Mouse (Mus musculus) hindbrain, embryonic 12.5 days (tissue): Measurements from ENCODE around the gene Xpo5. TPM values are rescaled to one million over a fixed set of nuclear protein-coding genes. Genes with fewer than 3 reads are reported as not detected.
A peak's percentile ranks its signal among the peaks of the same experiment; 100 is the strongest.

Experiments used
- ATAC-seq: fragments of 200-750 bp; cut with Nextera tagmentation; 2 replicates; pipeline ENCODE4 v1.8.0; 2017; ENCODE audit warnings: moderate TSS enrichment; ENCODE audit not compliant: low FRiP score
- H3K27ac ChIP-seq: fragments of 300-500 bp; sonication (generic); 2 replicates; pipeline ENCODE4 v1.5.1; 2016; ENCODE audit warnings: mild to moderate bottlenecking
- H3K27me3 ChIP-seq: fragments of 300-500 bp; sonication (generic); 2 replicates; pipeline ENCODE4 v1.6.1; 2016; ENCODE audit warnings: mild to moderate bottlenecking
- H3K36me3 ChIP-seq: fragments of 300-500 bp; sonication (generic); 2 replicates; pipeline ENCODE4 v1.6.1; 2016; ENCODE audit warnings: mild to moderate bottlenecking
- H3K4me1 ChIP-seq: fragments of 300-500 bp; sonication (generic); 2 replicates; pipeline ENCODE4 v1.6.1; 2016
- H3K4me2 ChIP-seq: fragments of 300-500 bp; sonication (generic); replicated peaks from 2 replicates; pipeline ENCODE4 v1.6.1; 2016; ENCODE audit warnings: mild to moderate bottlenecking
- H3K4me3 ChIP-seq: fragments of 300-500 bp; sonication (generic); 2 replicates; pipeline ENCODE4 v1.5.1; 2016; ENCODE audit warnings: mild to moderate bottlenecking
- H3K9ac ChIP-seq: fragments of 300-500 bp; sonication (generic); 2 replicates; pipeline ENCODE4 v1.6.1; 2016; ENCODE audit warnings: mild to moderate bottlenecking, moderate library complexity
- H3K9me3 ChIP-seq: fragments of 300-500 bp; sonication (generic); replicated peaks from 2 replicates; pipeline ENCODE4 v1.6.1; 2016; ENCODE audit warnings: mild to moderate bottlenecking
- whole genome bisulfite sequencing: fragments of 180-500 bp; shearing (Covaris S2); methylation state at CpG from one replicate; pipeline ENCODE4 v1.1.7; 2016; 5-methylcytosine and 5-hydroxymethylcytosine counted together
- polyA plus RNA-seq: library from polyadenylated mRNA; unstranded; fragments of >200 nt; fragmentation: Nextera tagmentation; extraction: Ambion mirVana; gene quantifications from 2 replicates; pipeline ENCODE4 v1.2.1, GENCODE M21; 2016

The Xpo5 gene
- polyA plus RNA-seq, 1 experiment from 2014 or later = 58.3 TPM

DNA sequence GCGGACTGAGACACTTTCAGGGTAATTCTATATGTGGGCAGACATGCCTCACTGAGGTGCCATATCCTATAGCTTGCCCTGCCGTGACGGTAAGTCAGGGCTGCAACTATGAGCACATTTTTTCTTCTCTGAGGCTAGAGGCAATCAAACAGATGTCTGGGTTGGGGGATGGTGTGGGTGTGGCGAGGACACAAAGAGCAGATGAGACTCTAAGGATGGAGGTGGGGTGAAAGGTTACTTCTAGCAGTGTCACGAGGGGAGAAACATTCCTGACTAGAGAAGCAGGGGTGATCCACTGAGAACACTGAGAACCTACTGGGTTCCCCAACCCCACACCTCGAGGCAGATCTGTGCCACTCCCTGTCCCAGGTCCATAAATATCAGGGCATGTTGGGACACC is 64.4 kb downstream of the Xpo5 start:
- 62% methylated on average over 6 of the region's 6 CpGs for WGBS
- no peak for ATAC-seq
- H3K36me3 ChIP-seq = peaks cover 77% of the 10 kb centered on the region

DNA sequence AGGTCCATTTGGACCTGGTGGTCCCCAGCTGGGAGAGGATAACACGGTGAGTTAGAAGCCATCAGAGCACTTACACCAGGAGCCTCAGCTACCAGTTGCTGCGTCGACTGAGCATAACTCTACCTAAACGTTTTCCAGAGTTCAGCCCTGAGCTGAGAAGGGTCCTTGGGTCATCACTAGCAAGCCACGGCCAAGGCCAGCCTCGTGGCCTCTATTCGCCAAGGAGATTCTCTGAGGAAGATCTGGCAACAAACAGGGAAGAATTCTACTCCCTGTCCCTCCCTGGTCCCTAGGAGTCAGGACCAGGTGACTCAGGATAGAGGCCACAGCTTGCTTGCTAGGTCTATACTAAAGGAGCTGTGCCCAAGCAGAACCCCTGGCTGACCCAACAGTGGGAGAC is 64.9 kb downstream of the Xpo5 start:
- no peak overlapping the region for H3K4me3 ChIP-seq
- H3K9ac ChIP-seq = no peak overlapping the region
- H3K4me1 ChIP-seq = no peaks in the 10 kb centered on the region; the same call in 1 of the 2 replicates
- no peaks in the 10 kb centered on the region for H3K9me3 ChIP-seq
- H3K36me3 ChIP-seq = peaks cover 72% of the 10 kb centered on the region
- no peak overlapping the region for H3K27ac ChIP-seq
- no peak for ATAC-seq
- no peaks in the 10 kb centered on the region for H3K27me3 ChIP-seq
- WGBS = 89% methylated on average over 7 of the region's 7 CpGs
- no peak overlapping the region for H3K4me2 ChIP-seq

More for the DNA sequence above, 64.4 kb downstream of the Xpo5 start:
- Histone ChIP-seq H3K9ac (no peak overlapping the region), H3K4me2 (no peak overlapping the region), H3K27ac (no peak overlapping the region), H3K4me3 (no peak overlapping the region), H3K9me3 (no peaks in the 10 kb centered on the region), H3K4me1 (no peaks in the 10 kb centered on the region; the same call in 1 of the 2 replicates), H3K27me3 (no peaks in the 10 kb centered on the region)

DNA sequence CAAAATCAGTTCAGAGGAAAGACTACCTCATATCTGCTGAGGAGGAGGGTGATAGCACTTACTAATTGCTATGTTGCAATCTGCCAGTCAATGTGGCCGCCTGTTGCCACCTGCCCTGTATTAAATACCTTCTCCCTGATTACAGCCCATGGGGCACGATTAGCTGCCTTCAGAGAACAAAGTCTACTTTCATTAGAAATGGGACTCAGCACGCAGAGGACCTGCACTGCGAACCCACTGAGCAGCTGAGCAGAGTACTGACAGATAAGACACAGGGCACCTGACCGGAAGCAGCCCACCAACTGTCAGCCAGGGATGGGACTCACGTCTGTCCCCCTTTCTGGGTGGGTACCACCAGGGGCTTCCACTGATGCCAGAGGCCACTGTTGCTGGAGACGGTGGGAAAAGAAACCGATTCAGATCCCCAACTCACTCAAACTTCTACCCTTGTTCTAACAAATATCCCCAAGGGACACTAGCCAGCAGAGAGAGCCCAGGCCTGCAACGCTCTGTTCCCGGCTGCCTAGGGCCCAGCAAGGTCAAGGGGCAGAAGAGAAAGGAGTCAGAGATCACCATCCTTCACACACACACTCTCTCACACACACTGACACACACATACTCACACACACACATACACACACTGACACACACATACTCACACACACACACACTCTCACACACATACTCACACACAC is 65.6 kb downstream of the Xpo5 start:
- H3K27ac ChIP-seq = no peak overlapping the region
- H3K27me3 ChIP-seq = no peaks in the 10 kb centered on the region
- H3K36me3 ChIP-seq = peaks cover 65% of the 10 kb centered on the region
- no peaks in the 10 kb centered on the region; the same call in 1 of the 2 replicates for H3K4me1 ChIP-seq
- no peak overlapping the region for H3K4me2 ChIP-seq
- no peaks in the 10 kb centered on the region for H3K9me3 ChIP-seq
- H3K4me3 ChIP-seq = no peak overlapping the region
- no peak for ATAC-seq
- 78% methylated on average over 10 of the region's 10 CpGs for WGBS
- H3K9ac ChIP-seq = peak overlapping the region; percentile 13; the same call in 1 of the 2 replicates

DNA sequence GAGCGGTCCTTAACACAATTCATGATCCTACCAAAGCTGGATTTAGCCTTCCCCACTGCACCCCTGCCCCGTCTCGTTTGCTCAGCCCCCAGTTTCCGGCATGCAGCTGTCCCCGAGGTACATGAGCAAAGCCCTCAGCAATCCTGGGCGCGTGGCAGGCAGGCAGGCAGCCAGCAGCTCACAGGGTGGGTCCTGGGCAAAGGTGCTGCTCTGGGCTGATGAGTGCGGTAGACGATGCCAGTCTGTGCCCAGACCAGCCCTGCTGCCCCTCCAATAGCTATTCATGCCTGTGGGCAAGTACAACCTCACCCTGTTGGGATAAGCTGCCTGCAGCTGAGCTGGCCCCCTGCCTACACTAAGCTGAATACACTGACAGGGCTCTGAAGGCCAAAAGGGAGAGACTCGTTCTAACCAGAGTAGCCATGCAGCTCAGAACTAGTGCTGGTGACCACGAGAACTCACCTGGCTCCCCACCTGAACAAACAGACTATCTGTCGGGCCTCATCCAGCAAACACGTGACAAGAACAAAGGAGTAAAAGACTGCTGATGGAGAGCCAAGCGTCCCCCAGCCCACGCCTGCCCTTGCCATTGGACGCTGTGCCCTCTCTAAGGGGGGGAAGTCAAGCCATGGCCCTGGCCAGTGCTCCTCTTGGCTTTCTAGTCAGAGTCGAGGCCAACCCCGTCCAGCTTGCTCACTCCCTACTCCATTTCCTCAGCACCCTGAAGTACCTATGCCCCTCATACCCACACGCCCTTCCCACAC is 67.4 kb downstream of the Xpo5 start:
- Histone ChIP-seq H3K9ac (no peak overlapping the region; the same call in 1 of the 2 replicates), H3K36me3 (peaks cover 56% of the 10 kb centered on the region), H3K4me3 (no peak overlapping the region), H3K4me1 (no peaks in the 10 kb centered on the region; the same call in 1 of the 2 replicates), H3K27ac (no peak overlapping the region), H3K9me3 (no peaks in the 10 kb centered on the region), H3K4me2 (no peak overlapping the region), H3K27me3 (no peaks in the 10 kb centered on the region)
- ATAC-seq = no peak
- WGBS = 90% methylated on average over 19 of the region's 19 CpGs

DNA sequence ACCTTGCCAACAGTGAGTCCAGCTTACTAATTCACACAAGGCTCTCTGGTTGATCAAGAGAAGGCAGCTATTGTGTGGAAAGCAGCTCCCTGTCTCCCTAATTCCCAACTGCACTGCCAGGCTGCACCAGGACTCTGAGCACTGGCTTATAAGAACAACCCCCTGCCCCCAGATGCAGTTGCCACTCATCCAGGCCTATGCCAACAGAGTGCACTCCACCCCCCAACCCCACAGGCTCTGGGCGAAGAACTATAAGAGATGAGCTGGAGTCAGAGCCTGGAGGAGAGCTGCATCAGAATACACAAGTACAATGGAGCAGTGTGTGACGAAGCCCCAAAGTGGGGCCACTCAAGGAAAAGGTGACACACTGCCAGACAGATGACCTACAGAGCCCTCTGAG is 69.5 kb downstream of the Xpo5 start:
- Histone ChIP-seq H3K27ac (no peak overlapping the region), H3K9me3 (no peaks in the 10 kb centered on the region), H3K9ac (no peak overlapping the region), H3K4me2 (no peak overlapping the region), H3K36me3 (peaks cover 48% of the 10 kb centered on the region), H3K4me3 (no peak overlapping the region), H3K4me1 (no peaks in the 10 kb centered on the region), H3K27me3 (no peaks in the 10 kb centered on the region)
- ATAC-seq = no peak
- WGBS = 98% methylated on average over 2 of the region's 2 CpGs

DNA sequence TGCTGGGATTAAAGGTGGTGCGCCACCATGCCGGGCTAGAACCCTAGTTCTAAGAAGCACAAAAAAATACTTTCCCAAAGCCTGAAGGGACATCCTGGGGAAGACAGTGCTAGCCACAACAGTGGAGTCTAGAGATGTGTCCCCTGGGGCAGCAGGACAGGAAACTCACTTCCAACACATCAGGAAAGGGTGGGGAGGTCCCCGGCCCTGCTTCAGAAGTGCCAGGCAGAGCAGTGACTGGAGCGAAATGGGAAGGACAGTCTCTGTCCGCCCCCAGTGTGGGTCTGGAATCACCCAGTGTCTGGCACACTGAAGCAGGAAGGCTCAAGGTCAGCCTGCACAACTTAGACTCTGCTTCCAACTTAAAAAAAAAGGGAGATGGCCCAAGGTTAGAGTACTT is 70.1 kb downstream of the Xpo5 start:
- Histone ChIP-seq H3K4me1 (no peaks in the 10 kb centered on the region), H3K4me2 (no peak overlapping the region), H3K9me3 (no peaks in the 10 kb centered on the region), H3K27ac (no peak overlapping the region), H3K36me3 (peaks cover 48% of the 10 kb centered on the region), H3K9ac (no peak overlapping the region), H3K27me3 (no peaks in the 10 kb centered on the region), H3K4me3 (no peak overlapping the region)
- WGBS = 92% methylated on average over 5 of the region's 5 CpGs
- no peak for ATAC-seq

DNA sequence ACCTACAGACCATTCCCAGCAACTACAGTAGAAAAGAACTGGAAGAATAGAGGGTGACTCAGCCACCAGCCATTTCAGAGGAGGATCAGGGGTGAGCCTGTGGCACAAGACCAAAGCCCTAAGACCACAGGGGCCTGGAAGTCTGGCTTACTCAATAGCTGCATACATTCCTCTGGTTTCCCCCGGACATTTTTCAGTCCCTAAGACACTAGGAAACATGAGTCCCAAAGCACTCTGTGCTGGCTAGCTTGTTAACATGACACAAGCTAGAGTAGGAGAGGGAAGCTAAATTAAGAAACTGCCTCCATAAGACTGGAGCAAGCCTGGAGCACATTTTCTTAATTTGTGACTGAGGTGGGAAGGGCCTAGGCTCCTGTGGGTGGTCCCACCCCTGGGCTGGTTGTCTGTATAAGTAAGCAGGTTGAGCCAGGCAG is 71.2 kb downstream of the Xpo5 start:
- Histone ChIP-seq H3K36me3 (peaks cover 49% of the 10 kb centered on the region), H3K4me1 (peaks cover 4% of the 10 kb centered on the region; the same call in 1 of the 2 replicates), H3K9me3 (no peaks in the 10 kb centered on the region), H3K27ac (no peak overlapping the region), H3K4me2 (no peak overlapping the region), H3K4me3 (no peak overlapping the region), H3K27me3 (no peaks in the 10 kb centered on the region), H3K9ac (no peak overlapping the region)
- 74% methylated on average over 1 of the region's 1 CpGs for WGBS
- ATAC-seq = no peak

DNA sequence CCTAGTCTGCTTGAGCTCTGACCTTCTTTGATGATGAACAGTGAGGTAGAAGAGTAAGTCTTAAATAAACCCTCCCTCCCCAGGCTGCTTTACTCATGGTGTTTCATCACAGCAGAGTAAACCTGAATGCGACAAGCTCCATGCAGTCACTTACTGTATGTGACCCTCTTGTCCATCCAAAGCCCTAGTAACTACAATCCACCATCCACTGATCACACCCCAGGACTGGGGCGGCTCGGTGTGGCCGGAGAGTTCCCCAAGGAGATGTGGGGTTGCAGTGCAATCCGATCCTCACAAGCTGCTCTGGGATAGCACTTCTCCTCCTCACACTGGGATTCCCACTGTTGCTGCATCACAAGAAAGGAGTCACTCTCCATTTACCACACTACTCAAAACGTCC is 71.9 kb downstream of the Xpo5 start:
- Histone ChIP-seq H3K4me3 (no peak overlapping the region), H3K4me1 (peaks cover 4% of the 10 kb centered on the region; the same call in 1 of the 2 replicates), H3K4me2 (no peak overlapping the region), H3K27ac (no peak overlapping the region), H3K9me3 (no peaks in the 10 kb centered on the region), H3K36me3 (peaks cover 50% of the 10 kb centered on the region), H3K9ac (no peak overlapping the region), H3K27me3 (no peaks in the 10 kb centered on the region)
- WGBS = 70% methylated on average over 6 of the region's 6 CpGs
- ATAC-seq = no peak

DNA sequence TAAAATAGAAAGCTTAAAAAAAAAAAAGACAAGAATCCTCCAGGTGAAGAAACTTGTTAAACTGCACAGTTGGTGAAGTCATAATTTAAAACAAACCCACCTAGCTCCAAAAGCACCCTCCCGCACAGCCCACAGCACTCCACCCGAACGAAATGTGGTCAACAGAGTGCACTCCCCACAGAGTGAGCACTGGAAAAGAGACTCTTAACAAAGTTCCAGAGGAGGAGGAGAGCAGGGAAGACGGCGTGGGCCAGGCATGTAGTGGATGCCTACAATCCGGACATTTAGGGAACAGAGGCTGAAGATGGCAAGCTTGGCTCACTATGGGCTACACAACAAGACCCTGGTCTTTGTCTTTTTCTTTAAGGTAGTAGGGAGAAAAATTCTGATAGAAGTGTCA is 72.5 kb downstream of the Xpo5 start:
- no peak overlapping the region for H3K4me2 ChIP-seq
- H3K36me3 ChIP-seq = peaks cover 46% of the 10 kb centered on the region
- no peaks in the 10 kb centered on the region for H3K9me3 ChIP-seq
- no peak for ATAC-seq
- H3K27ac ChIP-seq = no peak overlapping the region
- no peak overlapping the region for H3K9ac ChIP-seq
- peaks cover 4% of the 10 kb centered on the region; the same call in 1 of the 2 replicates for H3K4me1 ChIP-seq
- 80% methylated on average over 6 of the region's 6 CpGs for WGBS
- H3K27me3 ChIP-seq = no peaks in the 10 kb centered on the region
- H3K4me3 ChIP-seq = no peak overlapping the region

DNA sequence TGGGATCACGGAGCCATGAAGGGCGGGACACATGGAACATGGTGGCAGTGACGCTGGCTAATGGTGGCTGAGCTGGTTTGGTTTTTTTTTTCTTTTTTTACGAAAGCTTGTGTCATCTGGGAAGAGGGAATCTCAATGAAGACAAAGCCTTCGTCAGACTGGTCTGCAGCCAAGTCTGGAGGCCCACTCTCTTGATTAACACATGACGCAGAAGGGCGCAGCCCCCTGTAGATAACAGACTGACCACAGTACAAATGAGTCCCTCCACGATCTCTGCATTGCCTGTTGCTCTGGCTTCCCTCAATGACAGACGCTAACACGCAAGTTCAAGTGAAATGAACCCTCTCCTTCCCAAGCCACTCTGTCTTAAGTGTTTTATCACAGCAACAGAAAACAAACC is 72.9 kb downstream of the Xpo5 start:
- no peak for ATAC-seq
- Histone ChIP-seq H3K9me3 (no peaks in the 10 kb centered on the region), H3K36me3 (peaks cover 44% of the 10 kb centered on the region), H3K4me2 (no peak overlapping the region), H3K4me1 (peaks cover 4% of the 10 kb centered on the region; the same call in 1 of the 2 replicates), H3K4me3 (no peak overlapping the region), H3K9ac (no peak overlapping the region), H3K27me3 (no peaks in the 10 kb centered on the region), H3K27ac (no peak overlapping the region)
- WGBS = 90% methylated on average over 10 of the region's 10 CpGs

DNA sequence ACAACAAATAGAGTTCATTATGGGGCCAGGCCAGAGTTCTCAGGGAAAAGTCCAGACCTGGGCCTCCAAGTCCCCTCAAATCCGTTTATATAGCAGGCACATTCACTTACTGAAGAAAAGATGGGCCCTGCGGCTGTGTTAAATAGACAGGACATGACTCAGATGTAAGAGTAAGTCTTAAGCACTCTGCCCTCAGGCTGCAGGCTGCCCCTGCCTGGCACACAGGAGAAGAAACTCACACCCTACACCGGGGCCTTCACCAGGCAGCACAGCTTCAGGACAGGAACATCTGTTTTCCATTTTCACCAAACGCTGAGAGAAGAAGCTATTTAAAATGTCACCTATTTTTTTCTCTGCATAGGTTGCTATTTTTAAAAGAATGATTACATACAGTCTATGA is 75.0 kb downstream of the Xpo5 start:
- Histone ChIP-seq H3K27ac (no peak overlapping the region), H3K9ac (no peak overlapping the region), H3K4me2 (no peak overlapping the region), H3K4me1 (peaks cover 18% of the 10 kb centered on the region), H3K4me3 (no peak overlapping the region), H3K27me3 (no peaks in the 10 kb centered on the region), H3K9me3 (no peaks in the 10 kb centered on the region), H3K36me3 (peaks cover 36% of the 10 kb centered on the region)
- no peak for ATAC-seq
- 77% methylated on average over 4 of the region's 4 CpGs for WGBS

DNA sequence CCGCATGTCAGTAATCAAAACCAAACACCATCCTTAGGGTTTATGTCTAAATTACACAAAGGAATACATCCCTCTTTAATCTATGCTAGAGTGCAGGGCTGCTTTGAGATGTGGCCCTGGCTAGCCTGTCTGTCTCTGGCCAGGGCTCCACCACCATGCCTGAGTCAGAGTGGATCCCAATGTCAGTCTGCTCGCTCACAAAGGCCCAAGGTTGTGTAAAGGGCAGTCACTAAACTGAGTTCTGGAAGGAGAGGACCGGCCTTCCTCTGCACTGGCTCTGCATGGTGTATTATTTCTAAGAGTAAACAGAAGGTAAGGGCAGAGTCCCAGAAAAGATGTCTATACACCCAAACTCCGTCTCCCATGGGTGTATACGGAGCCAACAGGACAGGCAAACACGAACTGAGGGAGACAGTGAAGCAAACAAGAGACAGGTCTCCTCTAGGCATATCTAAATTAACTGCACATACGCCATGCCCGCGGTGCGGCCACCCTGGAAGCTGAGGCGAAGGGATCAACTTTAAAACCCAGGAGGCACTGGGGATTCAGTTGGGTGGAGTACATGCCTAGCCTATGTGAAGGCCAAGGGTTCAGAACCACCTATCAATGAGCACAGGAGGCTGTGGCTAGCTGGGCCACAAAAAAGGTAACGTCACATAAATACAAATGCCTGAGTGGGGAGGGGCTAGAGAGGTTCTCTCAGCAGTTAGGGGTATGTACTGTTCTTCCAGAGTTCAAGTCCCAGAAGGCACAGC is 75.6 kb downstream of the Xpo5 start:
- WGBS = 79% methylated on average over 12 of the region's 12 CpGs
- Histone ChIP-seq H3K9ac (no peak overlapping the region), H3K9me3 (no peaks in the 10 kb centered on the region), H3K4me1 (peaks cover 19% of the 10 kb centered on the region), H3K36me3 (peaks cover 36% of the 10 kb centered on the region), H3K4me2 (no peak overlapping the region), H3K27ac (no peak overlapping the region), H3K27me3 (no peaks in the 10 kb centered on the region), H3K4me3 (no peak overlapping the region)
- ATAC-seq = no peak
